Mouse (Mus musculus) lung, adult 18-20 months (tissue): ENCODE results near the gene Cdhr5.

Experiments used
- DNase-seq, 2 experiments: peaks; one replicate each; pipeline ENCODE4 v3.0.0; 2022; ENCODE audit warnings: mixed read lengths in 2 of 2

The Cdhr5 gene

DNA sequence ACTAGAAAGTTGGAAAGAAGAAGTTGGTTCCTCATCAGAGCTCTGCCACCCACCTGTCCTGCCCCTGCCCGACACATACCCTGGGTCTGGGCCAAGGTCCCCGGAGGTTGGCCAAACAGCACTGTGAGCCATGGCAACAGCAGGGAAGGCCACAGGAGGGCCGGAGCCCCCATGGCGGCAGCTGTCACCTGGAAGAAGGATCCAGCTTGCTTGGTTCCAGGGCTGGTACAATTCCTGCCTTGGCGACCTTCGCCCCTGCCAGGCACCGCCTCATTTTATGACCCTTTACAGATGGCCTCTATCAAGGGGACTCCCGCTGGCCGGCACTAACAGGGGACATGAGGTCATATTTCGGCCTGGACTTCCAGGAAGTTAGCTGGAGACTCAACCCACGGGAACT is at the start of gene Cdhr5:
Gene Cdhr5 (minus strand): TSS at position 241 of the 400 bp plus-strand sequence.
- DNase-seq, result no peak

DNA sequence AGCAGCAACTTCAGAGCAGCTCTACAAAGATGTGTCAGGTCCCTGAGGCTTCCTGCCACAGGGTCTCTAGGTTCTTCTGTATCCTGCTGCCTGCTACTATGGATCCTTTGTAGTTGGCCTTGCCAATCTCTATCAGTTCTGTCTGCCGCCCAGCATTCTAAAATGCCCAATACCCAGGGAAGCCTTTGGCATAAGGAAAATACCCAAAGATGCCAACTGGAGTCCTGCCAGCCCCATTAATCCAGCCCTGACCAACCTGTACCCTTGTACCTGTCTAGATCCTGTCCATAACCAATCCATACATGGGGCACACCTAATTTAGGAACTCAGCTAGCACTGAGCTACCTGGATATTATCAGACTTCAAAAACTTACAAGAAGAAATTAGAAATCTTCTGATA is 48.1 kb upstream of the Cdhr5 start:
- DNase-seq, result no peak

- DNase-seq, result no peak
Observed at GRCm38 (mm10) chr7:141319446-141319845, 42.9 kb upstream of the Cdhr5 start.

DNA sequence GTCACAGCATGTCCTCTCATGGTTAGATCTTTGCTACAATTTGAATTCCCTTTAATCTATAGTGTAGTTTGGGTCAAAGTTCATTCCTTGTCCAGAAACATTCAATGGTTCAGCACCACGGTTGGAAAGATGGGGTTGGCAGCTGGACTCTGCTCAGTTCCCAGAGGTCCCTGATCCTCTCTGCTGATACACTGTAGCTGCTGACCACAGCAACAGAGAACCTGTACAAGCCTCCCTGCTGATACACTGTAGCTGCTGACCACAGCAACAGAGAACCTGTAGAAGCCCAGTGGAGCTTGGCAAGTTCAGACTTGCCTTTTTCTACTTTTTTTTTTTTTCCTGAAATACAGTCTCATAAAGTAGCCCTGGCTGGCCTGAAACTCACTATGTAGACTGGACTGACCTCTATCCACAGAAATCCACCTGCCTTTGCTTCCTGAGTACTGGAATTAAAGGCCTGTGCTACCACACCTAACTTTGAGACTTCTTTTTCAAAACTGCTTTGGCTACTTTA is 41.1 kb upstream of the Cdhr5 start:
- DNase-seq, result no peak

GRCm38 (mm10) chr7:141315974-141316373 is 39.4 kb upstream of the Cdhr5 start:
- peak; percentile 32 to 39 for DNase-seq

GRCm38 (mm10) chr7:141315076-141315475 is 38.5 kb upstream of the Cdhr5 start:
- no peak for DNase-seq

DNA sequence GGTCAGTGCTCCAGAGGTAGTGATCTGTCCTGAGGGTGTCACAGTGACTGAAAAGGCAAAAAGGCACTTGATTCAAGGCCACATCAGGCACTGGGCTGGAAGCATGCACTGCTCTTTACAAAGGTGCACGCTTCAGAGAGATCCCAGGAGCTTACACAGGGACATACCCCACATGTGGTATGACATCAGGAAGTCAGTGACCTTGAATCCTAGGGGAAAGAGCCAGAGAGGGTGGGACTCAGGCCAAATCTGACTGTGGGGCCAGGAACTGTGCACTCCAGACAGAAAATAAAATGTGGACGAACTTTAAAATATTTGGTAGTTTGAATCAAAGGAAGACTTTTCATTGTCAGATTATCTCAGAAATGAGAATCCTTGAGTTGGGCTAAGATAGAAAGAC is 37.8 kb upstream of the Cdhr5 start:
- no peak for DNase-seq

GRCm38 (mm10) chr7:141304537-141304936 is 28.0 kb upstream of the Cdhr5 start:
- DNase-seq, result no peak

DNA sequence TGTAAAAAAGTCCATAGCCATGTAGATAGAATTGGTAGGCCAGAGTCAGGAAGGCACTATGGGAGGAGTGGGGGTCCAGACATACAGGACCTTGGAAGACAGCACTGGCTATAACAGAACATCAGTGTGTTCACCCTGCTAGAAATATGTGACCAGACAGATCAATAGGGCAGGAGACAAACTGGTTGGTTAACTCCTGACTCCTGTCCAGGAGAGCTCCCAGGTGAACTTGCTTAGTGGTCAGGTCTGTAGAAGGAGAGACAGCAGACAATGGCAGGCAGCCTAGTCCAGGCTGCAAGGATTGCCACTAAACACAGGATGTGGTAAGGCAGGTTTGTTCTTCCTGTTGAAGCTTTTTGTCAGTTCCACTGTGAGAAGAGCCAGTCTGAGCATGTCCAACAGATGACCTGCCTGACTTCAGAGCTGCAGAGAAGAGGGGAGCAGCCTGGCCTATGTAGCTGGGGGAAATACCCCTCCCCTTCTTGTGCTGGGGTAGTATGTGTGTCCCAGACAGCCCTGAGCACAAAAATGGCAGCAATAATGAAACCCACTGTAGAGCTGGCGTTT is 26.2 kb upstream of the Cdhr5 start:
- DNase-seq, result no peak

- DNase-seq, result no peak
Observed at GRCm38 (mm10) chr7:141301386-141301785, 24.8 kb upstream of the Cdhr5 start.

GRCm38 (mm10) chr7:141299175-141299574 is 22.6 kb upstream of the Cdhr5 start:
- DNase-seq, result no peak

- no peak for DNase-seq
Observed at GRCm38 (mm10) chr7:141297926-141298650, 21.5 kb upstream of the Cdhr5 start.

DNA sequence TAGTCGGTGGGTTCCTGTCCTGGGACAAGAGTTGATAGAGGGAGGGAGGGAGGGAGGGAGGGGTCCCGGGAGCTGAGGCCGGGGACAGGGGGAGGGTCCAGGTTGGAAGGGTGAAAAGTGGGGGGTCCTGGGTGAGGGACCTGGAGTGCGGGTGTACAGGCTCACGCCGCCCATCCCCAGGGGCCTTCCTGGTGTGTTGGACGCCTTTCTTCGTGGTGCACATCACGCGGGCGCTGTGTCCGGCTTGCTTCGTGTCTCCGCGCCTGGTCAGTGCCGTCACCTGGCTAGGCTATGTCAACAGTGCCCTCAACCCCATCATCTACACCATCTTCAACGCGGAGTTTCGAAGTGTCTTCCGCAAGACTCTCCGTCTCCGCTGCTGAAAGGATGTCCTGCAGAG is 17.9 kb upstream of the Cdhr5 start:
- no peak for DNase-seq

GRCm38 (mm10) chr7:141293852-141294471 is 17.4 kb upstream of the Cdhr5 start:
- DNase-seq, result no peak

DNA sequence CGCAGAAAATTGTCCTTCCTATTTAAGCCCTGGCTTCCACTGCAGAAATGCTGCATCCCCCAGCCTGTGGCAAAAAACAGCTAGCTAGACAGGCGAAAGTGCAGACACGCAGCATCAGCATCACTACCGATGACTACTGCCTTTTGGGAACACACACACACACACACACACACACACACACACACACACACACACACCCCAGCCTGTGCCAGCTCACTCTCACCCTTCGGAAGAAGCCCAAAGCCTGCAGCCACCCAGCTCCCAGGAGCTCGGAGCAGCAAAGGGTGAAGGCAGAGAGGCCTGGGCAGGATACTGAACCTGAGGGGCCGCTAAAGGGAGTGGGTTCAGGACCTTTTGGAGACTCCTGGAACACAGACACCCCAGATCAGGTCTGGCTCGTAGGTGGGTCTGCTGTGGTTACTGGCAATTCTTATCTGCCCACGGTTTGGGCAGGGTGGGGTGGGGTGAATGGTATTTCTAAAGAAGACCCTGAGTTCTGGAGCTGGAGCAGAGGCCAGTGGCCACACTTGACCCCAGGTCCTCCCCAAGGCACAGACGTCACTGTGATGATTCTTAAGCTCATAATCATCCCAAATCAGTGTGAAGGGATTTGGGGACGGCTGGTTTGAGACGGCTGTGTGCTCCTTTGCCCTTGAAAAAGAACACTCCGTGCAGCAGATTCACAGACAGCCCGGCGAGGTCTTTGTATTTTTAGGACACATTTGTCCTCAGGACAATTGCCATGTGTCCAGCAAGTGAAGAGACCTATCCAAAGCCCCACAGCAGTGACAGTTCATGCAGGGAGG is 16.2 kb upstream of the Cdhr5 start:
- no peak for DNase-seq

- DNase-seq, result no peak
Observed at GRCm38 (mm10) chr7:141291921-141292582, 15.5 kb upstream of the Cdhr5 start, which contains the start of gene Drd4. Gene Drd4, plus strand, starts transcription at chr7:141292006.

DNA sequence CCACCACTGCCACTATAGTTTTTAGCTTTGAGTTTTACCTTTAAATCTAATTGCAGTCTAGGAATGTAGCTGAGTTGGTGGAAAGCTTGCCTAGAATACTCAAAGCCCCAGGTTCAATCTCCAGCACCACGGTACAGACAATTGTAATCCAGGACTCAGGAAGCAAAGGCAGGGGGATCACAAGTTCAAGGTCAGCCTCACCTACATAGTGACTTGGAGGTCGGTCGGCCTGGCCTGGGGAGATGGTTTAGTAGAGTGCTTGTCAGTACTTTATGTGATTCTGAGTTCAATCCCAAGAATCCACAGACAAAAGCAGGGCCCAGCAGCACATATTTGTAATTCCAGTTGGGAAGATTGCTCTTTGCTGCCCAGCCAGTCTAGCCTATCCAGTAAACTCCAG is 11.5 kb upstream of the Cdhr5 start:
- DNase-seq, result no peak

GRCm38 (mm10) chr7:141282756-141283155 is 6.2 kb upstream of the Cdhr5 start:
- no peak for DNase-seq

GRCm38 (mm10) chr7:141281442-141281841 is 4.9 kb upstream of the Cdhr5 start:
- no peak for DNase-seq

DNA sequence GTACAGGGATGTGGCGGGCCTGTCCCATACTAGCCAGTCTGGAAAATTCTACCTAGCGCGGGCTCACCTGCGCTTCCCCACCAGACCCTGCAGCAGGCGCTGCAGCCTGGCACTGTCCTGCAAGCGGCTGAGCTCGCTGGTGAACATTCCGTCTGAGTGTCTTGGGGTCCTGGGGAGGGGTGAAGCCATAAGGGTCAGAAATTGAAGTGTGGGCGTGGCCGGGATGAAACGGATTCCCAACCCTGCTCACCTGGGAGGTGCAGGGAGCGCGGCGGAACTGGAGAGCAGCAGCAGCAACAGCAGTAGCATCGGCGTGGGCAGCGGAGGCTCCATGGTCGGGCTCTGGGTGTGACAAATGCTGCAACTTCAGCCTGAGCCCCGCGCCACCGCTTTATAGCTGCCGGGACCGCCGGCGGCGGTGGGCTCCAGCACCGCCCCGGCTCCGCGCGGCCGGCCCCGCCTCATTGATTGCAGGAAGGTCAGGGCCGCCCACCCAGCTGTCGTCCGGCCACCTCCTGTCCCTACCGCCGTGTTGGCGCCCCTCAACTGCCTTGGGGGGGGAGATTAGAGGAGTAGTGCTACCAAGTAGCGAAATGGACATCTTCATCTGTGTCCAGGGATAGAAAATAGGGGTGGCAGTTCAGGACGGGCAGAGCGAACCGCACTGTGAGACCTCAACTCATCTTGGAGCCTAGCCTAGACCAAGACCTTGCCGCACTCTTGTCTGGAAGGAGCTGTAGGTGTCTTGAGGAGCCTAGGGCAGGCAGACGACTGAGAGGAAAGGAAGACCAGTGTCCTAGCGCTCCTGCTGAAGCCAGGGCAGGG is 2.4 kb upstream of the Cdhr5 start, which contains the start of gene Sct:
Gene Sct (minus strand): TSS at position 368 of the 825 bp plus-strand sequence.
- no peak for DNase-seq
